8 mouse cellular contexts compared by ENCODE assay signal in genomic region chr10:128150941-128151340, GRCm38 (mm10). TPM values are rescaled to one million over a fixed set of nuclear protein-coding genes. Genes with fewer than 3 reads are reported as not detected.
DNase-seq lines count a peak whose midpoint lies in the region; ATAC-seq and TF ChIP-seq lines count a peak whose summit lies in the region.

No protein-coding gene starts in this region.

- no peak for TF ChIP-seq CTCF in heart, postnatal 0 days (IDR thresholded peaks at IDR 0.05; ENCODE audit: low read depth)
- no peak for TF ChIP-seq CTCF in lung, postnatal 0 days (IDR thresholded peaks at IDR 0.05)

- no peak overlapping the region for H3K9ac ChIP-seq in embryonic facial prominence, embryonic 14.5 days (ENCODE audit: low read depth, low read length)
- H3K9ac ChIP-seq in heart, postnatal 0 days (replicated peaks; ENCODE audit: low read depth, low read length), result no peak overlapping the region
- no peak overlapping the region for H3K9ac ChIP-seq in lung, postnatal 0 days (replicated peaks; ENCODE audit: low read depth)
- no peak overlapping the region for H3K9ac ChIP-seq in forebrain, embryonic 16.5 days (replicated peaks; ENCODE audit: low read depth, low read length)

- no peak for ATAC-seq in embryonic facial prominence, embryonic 14.5 days (ENCODE audit: low read depth)
- ATAC-seq in heart, postnatal 0 days (ENCODE audit: insufficient read depth, low read depth), result peak; percentile 66
- no peak for ATAC-seq in lung, postnatal 0 days
- ATAC-seq in forebrain, embryonic 16.5 days, result no peak

- H3K27me3 ChIP-seq in embryonic facial prominence, embryonic 14.5 days (replicated peaks; ENCODE audit: control insufficient read depth, insufficient read depth, low read length), result no peaks in the 10 kb centered on the region
- H3K27me3 ChIP-seq in heart, postnatal 0 days (ENCODE audit: control insufficient read depth, insufficient read depth, low read length), result no peaks in the 10 kb centered on the region
- no peaks in the 10 kb centered on the region for H3K27me3 ChIP-seq in lung, postnatal 0 days (replicated peaks; ENCODE audit: insufficient read depth, low read length)
- no peaks in the 10 kb centered on the region for H3K27me3 ChIP-seq in forebrain, embryonic 16.5 days (replicated peaks; ENCODE audit: control insufficient read depth, insufficient read depth, low read length)

- peak overlapping the region; percentile 21; the same call in 1 of the 2 replicates for H3K27ac ChIP-seq in embryonic facial prominence, embryonic 14.5 days (replicated peaks; ENCODE audit: low read depth, low read length)
- H3K27ac ChIP-seq in heart, postnatal 0 days (ENCODE audit: low read depth), result peak overlapping the region; percentile 63
- peak overlapping the region; percentile 68 for H3K27ac ChIP-seq in lung, postnatal 0 days (ENCODE audit: low read length)
- no peak overlapping the region for H3K27ac ChIP-seq in forebrain, embryonic 16.5 days (ENCODE audit: low read length)

- TF ChIP-seq EP300 in heart, postnatal 0 days (IDR thresholded peaks at IDR 0.05; ENCODE audit: low read depth), result no peak
- no peak; the same call in 1 of the 2 replicates for TF ChIP-seq EP300 in lung, postnatal 0 days (IDR thresholded peaks at IDR 0.05)

- H3K4me1 ChIP-seq in embryonic facial prominence, embryonic 14.5 days (ENCODE audit: control insufficient read depth, insufficient read depth, low read length), result peaks cover 13% of the 10 kb centered on the region
- H3K4me1 ChIP-seq in heart, postnatal 0 days (ENCODE audit: control insufficient read depth, insufficient read depth), result peaks cover 23% of the 10 kb centered on the region
- peaks cover 18% of the 10 kb centered on the region; the same call in 1 of the 2 replicates for H3K4me1 ChIP-seq in lung, postnatal 0 days (ENCODE audit: insufficient read depth, low read depth, low read length)
- H3K4me1 ChIP-seq in forebrain, embryonic 16.5 days (replicated peaks; ENCODE audit: control insufficient read depth, insufficient read depth, low read length), result no peaks in the 10 kb centered on the region

- 79% methylated on average over 14 of the region's 14 CpGs for WGBS in embryonic facial prominence, embryonic 14.5 days
- WGBS in heart, postnatal 0 days, result 29% methylated on average over 14 of the region's 14 CpGs
- WGBS in lung, postnatal 0 days, result 67% methylated on average over 14 of the region's 14 CpGs
- 87% methylated on average over 14 of the region's 14 CpGs for WGBS in forebrain, embryonic 16.5 days

- H3K4me2 ChIP-seq in embryonic facial prominence, embryonic 14.5 days (ENCODE audit: low read depth, low read length), result no peak overlapping the region
- peak overlapping the region; percentile 48 for H3K4me2 ChIP-seq in heart, postnatal 0 days (ENCODE audit: low read depth, low read length)
- H3K4me2 ChIP-seq in lung, postnatal 0 days (replicated peaks; ENCODE audit: low read depth, low read length), result no peak overlapping the region
- no peak overlapping the region for H3K4me2 ChIP-seq in forebrain, embryonic 16.5 days (ENCODE audit: low read length)

- H3K9me3 ChIP-seq in embryonic facial prominence, embryonic 14.5 days (ENCODE audit: control insufficient read depth, low read length), result no peaks in the 10 kb centered on the region
- no peaks in the 10 kb centered on the region for H3K9me3 ChIP-seq in heart, postnatal 0 days (replicated peaks; ENCODE audit: control insufficient read depth, low read length)
- H3K9me3 ChIP-seq in lung, postnatal 0 days (ENCODE audit: low read length), result no peaks in the 10 kb centered on the region
- no peaks in the 10 kb centered on the region for H3K9me3 ChIP-seq in forebrain, embryonic 16.5 days (ENCODE audit: control insufficient read depth, low read length)

- DNase-seq in Muller cell, postnatal 12 days (ENCODE audit: inconsistent ontology term), result peak; percentile 68
- DNase-seq in embryonic facial prominence, embryonic 14.5 days (ENCODE audit: low spot score), result peak; percentile 61
- DNase-seq in heart, postnatal 0 days (ENCODE audit: low spot score), result peak; percentile 82
- DNase-seq in lung, postnatal 0 days (ENCODE audit: low spot score), result peak; percentile 86
- DNase-seq in B cell, adult 2 months, result no peak
- no peak for DNase-seq in cerebellum, adult 9-10 months
- DNase-seq in retina, postnatal 1 day, result no peak

- H3K36me3 ChIP-seq in embryonic facial prominence, embryonic 14.5 days (ENCODE audit: control insufficient read depth, insufficient read depth, low read length), result peaks cover 19% of the 10 kb centered on the region
- 0 out of 2 replicates have a peak, but pooled peaks cover 9% of the 10 kb centered on the region for H3K36me3 ChIP-seq in heart, postnatal 0 days (replicated peaks; ENCODE audit: control insufficient read depth, insufficient read depth, low read length)
- no peaks in the 10 kb centered on the region for H3K36me3 ChIP-seq in lung, postnatal 0 days (ENCODE audit: insufficient read depth, low read length)
- H3K36me3 ChIP-seq in forebrain, embryonic 16.5 days (ENCODE audit: control insufficient read depth, insufficient read depth), result no peaks in the 10 kb centered on the region

- no peak overlapping the region for H3K4me3 ChIP-seq in embryonic facial prominence, embryonic 14.5 days (ENCODE audit: low read depth, low read length)
- H3K4me3 ChIP-seq in heart, postnatal 0 days (ENCODE audit: low read depth, low read length), result no peak overlapping the region; the same call in 1 of the 2 replicates
- no peak overlapping the region for H3K4me3 ChIP-seq in lung, postnatal 0 days (ENCODE audit: low read depth, low read length)
- no peak overlapping the region for H3K4me3 ChIP-seq in forebrain, embryonic 16.5 days (replicated peaks; ENCODE audit: low read length)

RNA-seq across cellular contexts. Expression of gene Rbms2, which starts 29.2 kb away (rescaled TPM):
- 31.3 and 32.4 TPM in 2 replicates for polyA plus RNA-seq in embryonic facial prominence, embryonic 14.5 days (2014; fragmentation: Nextera tagmentation; extraction: Ambion mirVana)
- 41.9 and 59.4 TPM in 2 replicates for total RNA-seq in heart, postnatal 0 days (2014; rRNA removed; ENCODE audit: low replicate concordance)
- polyA plus RNA-seq in heart, postnatal 0 days (2015; fragmentation: Nextera tagmentation; extraction: Ambion mirVana), result 29.0 and 29.9 TPM in 2 replicates
- 26.4 and 28.3 TPM in 2 replicates for polyA plus RNA-seq in lung, postnatal 0 days (2015; fragmentation: Nextera tagmentation; extraction: Ambion mirVana)
- 8.5 and 9.5 TPM in 2 replicates for polyA plus RNA-seq in forebrain, embryonic 16.5 days (2015; fragmentation: Nextera tagmentation; extraction: Ambion mirVana)

RNA-seq across cellular contexts. Expression of gene Gls2, which starts 43.3 kb away (rescaled TPM):
- 1.1 and 2.6 TPM in 2 replicates for polyA plus RNA-seq in embryonic facial prominence, embryonic 14.5 days (2014; fragmentation: Nextera tagmentation; extraction: Ambion mirVana)
- total RNA-seq in heart, postnatal 0 days (2014; rRNA removed; ENCODE audit: low replicate concordance), result not detected in 2 replicates
- polyA plus RNA-seq in heart, postnatal 0 days (2015; fragmentation: Nextera tagmentation; extraction: Ambion mirVana), result 0.14 and 0.33 TPM in 2 replicates
- polyA plus RNA-seq in lung, postnatal 0 days (2015; fragmentation: Nextera tagmentation; extraction: Ambion mirVana), result 0.82 and 0.92 TPM in 2 replicates
- polyA plus RNA-seq in forebrain, embryonic 16.5 days (2015; fragmentation: Nextera tagmentation; extraction: Ambion mirVana), result 0.68 and 1.1 TPM in 2 replicates

RNA-seq across cellular contexts. Expression of gene Baz2a, which starts 59.6 kb away (rescaled TPM):
- polyA plus RNA-seq in embryonic facial prominence, embryonic 14.5 days (2014; fragmentation: Nextera tagmentation; extraction: Ambion mirVana), result 15.7 and 18.8 TPM in 2 replicates
- 15.8 and 16.7 TPM in 2 replicates for total RNA-seq in heart, postnatal 0 days (2014; rRNA removed; ENCODE audit: low replicate concordance)
- polyA plus RNA-seq in heart, postnatal 0 days (2015; fragmentation: Nextera tagmentation; extraction: Ambion mirVana), result 7.2 and 7.7 TPM in 2 replicates
- 11.2 and 11.4 TPM in 2 replicates for polyA plus RNA-seq in lung, postnatal 0 days (2015; fragmentation: Nextera tagmentation; extraction: Ambion mirVana)
- polyA plus RNA-seq in forebrain, embryonic 16.5 days (2015; fragmentation: Nextera tagmentation; extraction: Ambion mirVana), result 8.4 and 10.0 TPM in 2 replicates

Comparison
In these comparisons a context has a peak if more than half of its experiments do, and no peak if none do; other contexts are left out.
1. DNase-seq: peak in Muller cell, postnatal 12 days (single experiment), embryonic facial prominence, embryonic 14.5 days (single experiment), heart, postnatal 0 days (single experiment) and lung, postnatal 0 days (single experiment); none in B cell, adult 2 months (0 of 2), cerebellum, adult 9-10 months (single experiment) and retina, postnatal 1 day (single experiment).